Mouse (Mus musculus): ENCODE data around the gene Ptpn22.
A peak's percentile ranks its signal among the peaks of the same experiment; 100 is the strongest.

The Ptpn22 gene

GRCm38 (mm10) chr3:103857977-103858563, 1.5 kb upstream of the Ptpn22 start:
- DNase-seq (ENCODE audit: low spot score) = no peak

- DNase-seq (ENCODE audit: low spot score) = no peak
These were observed 326 bp downstream of the Ptpn22 start for GRCm38 (mm10) chr3:103859851-103860391.

GRCm38 (mm10) chr3:103862721-103863220, 3.2 kb downstream of the Ptpn22 start:
- DNase-seq (ENCODE audit: low spot score) = no peak

- DNase-seq (ENCODE audit: low spot score) = no peak
These were observed 4.6 kb downstream of the Ptpn22 start for GRCm38 (mm10) chr3:103864200-103864599.

GRCm38 (mm10) chr3:103867424-103867971, 7.9 kb downstream of the Ptpn22 start:
- no peak for DNase-seq (ENCODE audit: low spot score)

GRCm38 (mm10) chr3:103868008-103868407, 8.4 kb downstream of the Ptpn22 start:
- DNase-seq (ENCODE audit: low spot score) = no peak

GRCm38 (mm10) chr3:103872663-103873098, 13.1 kb downstream of the Ptpn22 start:
- no peak for DNase-seq (ENCODE audit: low spot score)

GRCm38 (mm10) chr3:103874329-103874728, 14.7 kb downstream of the Ptpn22 start:
- DNase-seq (ENCODE audit: low spot score) = no peak

GRCm38 (mm10) chr3:103885946-103886345, 26.4 kb downstream of the Ptpn22 start:
- no peak for DNase-seq (ENCODE audit: low spot score)

GRCm38 (mm10) chr3:103887581-103887980, 28.0 kb downstream of the Ptpn22 start:
- DNase-seq (ENCODE audit: low spot score) = peak; percentile 57

- no peak for DNase-seq (ENCODE audit: low spot score)
These were observed 33.8 kb downstream of the Ptpn22 start for GRCm38 (mm10) chr3:103893374-103893773.

- DNase-seq (ENCODE audit: low spot score) = peak; percentile 67
These were observed 45.1 kb downstream of the Ptpn22 start for GRCm38 (mm10) chr3:103904705-103905104.

GRCm38 (mm10) chr3:103907335-103908030, 47.9 kb downstream of the Ptpn22 start:
- no peak for DNase-seq (ENCODE audit: low spot score)

GRCm38 (mm10) chr3:103908781-103909180, 49.2 kb downstream of the Ptpn22 start:
- no peak for DNase-seq (ENCODE audit: low spot score)

- peak; percentile 66 for DNase-seq (ENCODE audit: low spot score)
These were observed 53.9 kb downstream of the Ptpn22 start for GRCm38 (mm10) chr3:103913451-103913961.

- DNase-seq (ENCODE audit: low spot score) = peak; percentile 96
These were observed 54.5 kb downstream of the Ptpn22 start, which contains the start of gene Rsbn1 for GRCm38 (mm10) chr3:103914010-103914669. TSS of gene Rsbn1 (plus strand) at chr3:103914120.

GRCm38 (mm10) chr3:103914732-103915508, 55.3 kb downstream of the Ptpn22 start:
- peak; percentile 42 for DNase-seq (ENCODE audit: low spot score)

- peak; percentile 27 for DNase-seq (ENCODE audit: low spot score)
These were observed 55.9 kb downstream of the Ptpn22 start for GRCm38 (mm10) chr3:103915509-103915896.

GRCm38 (mm10) chr3:103916205-103916838, 56.7 kb downstream of the Ptpn22 start:
- DNase-seq (ENCODE audit: low spot score) = no peak

GRCm38 (mm10) chr3:103916839-103917237, 57.2 kb downstream of the Ptpn22 start:
- no peak for DNase-seq (ENCODE audit: low spot score)

- no peak for DNase-seq (ENCODE audit: low spot score)
These were observed 60.5 kb downstream of the Ptpn22 start for GRCm38 (mm10) chr3:103920094-103920493.
